Mouse (Mus musculus): Measurements from ENCODE around the gene Pcbp1. TPM values are rescaled to one million over a fixed set of nuclear protein-coding genes. Genes with fewer than 3 reads are reported as not detected.
A peak's percentile ranks its signal among the peaks of the same experiment; 100 is the strongest.

Gene Pcbp1
- total RNA-seq, 2 experiments from 2014 or later: 179 to 192 TPM

DNA sequence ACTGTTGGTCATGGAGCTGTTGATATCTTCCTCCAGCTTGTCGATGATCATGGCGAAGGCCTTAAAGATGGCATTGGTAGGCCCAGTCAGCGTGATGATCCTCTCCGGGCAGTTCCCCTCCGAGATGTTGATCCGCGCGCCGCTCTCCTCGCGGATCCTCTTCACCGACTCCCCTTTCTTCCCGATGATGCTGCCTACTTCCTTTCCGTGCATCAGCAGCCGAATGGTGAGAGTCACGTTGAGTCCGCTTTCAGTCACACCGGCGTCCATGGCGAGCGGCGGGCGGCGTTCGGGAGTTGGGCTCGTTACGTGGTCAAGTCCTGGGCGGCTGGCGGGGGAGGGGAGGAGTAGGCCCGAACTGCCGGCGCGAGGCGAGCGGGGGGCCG lies 482 bp downstream of the Pcbp1 start:
- intact Hi-C loops (cut with DNase I): loop anchor here (1.0 to 5.0 kb wide), 4 partner anchors 38 to 142 kb away; partner anchors contain the start of gene Mxd1
- DNase-seq (ENCODE audit: low spot score in 2 of 2): peak; percentile 86 to 88

DNA sequence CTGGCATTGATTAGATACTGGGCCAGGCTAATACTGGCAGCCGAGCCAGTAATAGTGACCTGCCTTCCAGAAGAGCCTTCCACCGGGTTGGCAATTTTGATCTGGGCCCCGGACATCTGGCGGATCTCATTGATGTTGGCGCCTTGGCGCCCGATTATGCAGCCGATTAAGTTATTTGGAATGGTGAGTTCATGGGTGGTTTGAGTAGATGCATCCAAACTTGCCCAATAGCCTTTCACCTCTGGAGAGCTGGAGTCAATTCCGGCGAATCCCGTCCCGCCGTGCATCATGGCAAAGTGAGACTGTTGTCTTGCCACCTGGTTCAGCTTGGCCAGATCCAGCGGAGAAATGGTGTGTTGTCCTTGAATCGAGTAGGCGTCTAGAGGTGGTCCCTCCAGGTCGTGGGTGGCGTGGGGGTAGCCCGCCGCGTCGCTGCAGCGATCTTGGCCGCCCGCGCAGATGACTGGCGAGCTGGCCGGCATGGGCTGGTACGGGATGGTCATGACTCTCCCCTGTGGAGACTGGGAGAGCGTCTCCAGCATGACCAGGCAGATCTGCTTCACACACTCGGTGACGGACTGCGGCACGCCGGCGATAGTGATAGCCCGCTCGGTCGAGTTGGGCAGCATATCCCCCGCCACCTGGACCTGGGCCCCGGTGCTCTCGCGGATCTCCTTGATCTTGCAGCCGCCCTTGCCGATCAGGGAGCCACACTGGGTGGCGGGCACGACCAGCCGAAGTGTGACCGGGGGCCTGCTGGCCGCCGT lies 1.1 kb downstream of the Pcbp1 start:
- DNase-seq (ENCODE audit: low spot score in 2 of 2): peak in 1 of 2 experiments; percentile 67
- intact Hi-C loops (cut with DNase I): loop anchor here (5.0 kb wide), 2 partner anchors 38 to 142 kb away; partner anchors contain the start of gene Mxd1

DNA sequence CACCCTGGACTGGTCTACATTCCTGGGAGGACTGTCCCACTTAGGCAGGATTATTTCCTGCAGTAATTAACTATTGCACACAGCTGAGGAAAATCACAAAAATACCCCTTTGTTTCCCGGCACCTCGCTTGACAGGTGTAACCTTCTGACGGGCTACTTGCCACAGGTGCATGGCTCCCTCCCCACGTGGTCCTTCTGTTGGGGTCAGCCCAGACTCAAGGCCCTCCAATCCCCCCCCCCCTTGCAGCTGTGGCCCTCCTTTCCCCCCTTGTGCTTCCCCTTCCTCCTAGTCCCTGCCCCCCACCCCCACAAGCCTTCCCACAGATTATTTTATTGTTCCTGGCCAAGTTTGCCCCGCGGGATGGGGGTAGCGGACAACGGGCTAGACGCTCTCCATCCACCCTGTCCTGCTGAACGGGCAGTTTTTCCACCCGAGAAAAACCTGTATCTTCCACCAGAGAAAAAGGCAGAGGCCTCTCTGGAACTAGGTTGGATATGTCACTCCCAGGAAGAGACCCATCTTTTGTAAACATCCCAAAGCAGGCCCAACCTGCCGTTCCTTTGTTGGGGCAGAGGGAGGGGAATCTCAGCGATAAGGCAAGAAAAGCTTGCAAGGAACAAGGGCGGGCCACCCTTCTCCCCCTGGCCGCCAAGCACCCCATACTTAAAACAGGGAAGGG lies 2.2 kb downstream of the Pcbp1 start:
- peak in 1 of 2 experiments; percentile 11 for DNase-seq (ENCODE audit: low spot score in 2 of 2)
- intact Hi-C loops (cut with DNase I): no loop called here

DNA sequence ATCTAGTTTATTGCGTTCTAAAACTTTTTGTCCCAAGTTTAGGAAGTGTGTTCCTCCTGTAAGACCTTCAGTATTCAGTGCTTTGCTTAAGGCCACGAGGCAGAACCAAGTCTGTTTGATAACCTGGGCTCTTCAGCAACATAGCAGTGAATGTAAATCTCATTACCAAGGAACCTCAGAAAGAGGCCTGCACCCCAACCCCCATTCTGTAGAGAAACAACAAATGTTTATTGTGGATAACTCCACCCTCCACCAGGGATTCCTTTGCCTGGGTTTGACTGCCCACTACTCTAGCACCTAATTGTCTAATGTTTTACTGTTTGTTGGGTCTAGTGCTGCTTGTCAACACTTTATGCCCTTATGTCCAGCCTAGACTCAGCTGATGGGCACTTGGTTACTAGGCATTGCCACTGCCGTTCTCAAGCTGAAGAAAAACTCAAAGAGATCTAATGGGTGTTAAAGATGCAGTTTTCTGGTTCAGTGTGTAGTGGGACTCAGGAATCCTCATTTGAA lies 2.8 kb downstream of the Pcbp1 start:
- intact Hi-C loops (cut with DNase I): no loop called here
- DNase-seq (ENCODE audit: low spot score in 2 of 2): no peak

DNA sequence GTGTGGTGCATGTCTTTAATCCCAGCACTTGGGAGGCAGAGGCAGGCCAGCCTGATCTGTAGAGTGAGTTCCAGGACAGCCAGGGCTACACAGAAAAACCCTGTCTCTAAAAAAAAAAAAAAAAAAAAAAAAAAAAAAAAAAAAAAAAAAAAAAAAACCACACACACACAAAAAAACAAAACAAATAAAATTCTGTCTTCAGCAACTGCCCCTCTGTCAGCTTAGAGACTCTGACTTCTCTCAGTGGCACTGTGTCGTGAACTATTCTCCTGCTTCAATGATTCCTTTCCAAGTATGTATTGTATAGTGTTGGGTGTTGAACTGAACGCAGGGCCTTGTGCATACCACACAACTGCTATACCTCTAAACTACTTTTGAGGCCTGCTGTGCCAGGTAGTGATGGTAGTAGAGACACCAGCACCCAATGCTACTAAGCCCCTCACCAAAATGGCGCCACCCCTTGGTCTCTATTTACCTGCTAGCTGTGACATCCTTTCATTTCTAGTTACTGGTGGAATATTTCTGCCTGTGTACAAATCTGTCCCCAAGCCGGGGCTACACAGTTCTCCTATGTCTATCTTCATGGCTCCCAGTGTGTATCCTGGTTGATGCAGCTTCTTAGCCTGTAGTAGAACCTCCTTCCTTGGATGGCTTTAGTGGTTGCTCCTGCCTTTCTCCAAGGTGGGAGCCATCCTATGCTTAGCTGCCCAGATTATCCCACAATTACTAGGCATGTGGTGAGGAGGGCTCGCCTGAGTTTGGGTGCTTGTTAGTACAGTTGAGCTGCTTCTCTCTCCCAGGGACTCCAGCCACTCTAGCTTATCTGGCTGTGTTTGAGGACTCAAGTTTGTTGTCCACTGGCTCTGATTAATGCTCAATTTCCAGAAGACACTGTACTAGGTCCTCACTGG lies 3.9 kb downstream of the Pcbp1 start:
- intact Hi-C loops (cut with DNase I): no loop called here

DNA sequence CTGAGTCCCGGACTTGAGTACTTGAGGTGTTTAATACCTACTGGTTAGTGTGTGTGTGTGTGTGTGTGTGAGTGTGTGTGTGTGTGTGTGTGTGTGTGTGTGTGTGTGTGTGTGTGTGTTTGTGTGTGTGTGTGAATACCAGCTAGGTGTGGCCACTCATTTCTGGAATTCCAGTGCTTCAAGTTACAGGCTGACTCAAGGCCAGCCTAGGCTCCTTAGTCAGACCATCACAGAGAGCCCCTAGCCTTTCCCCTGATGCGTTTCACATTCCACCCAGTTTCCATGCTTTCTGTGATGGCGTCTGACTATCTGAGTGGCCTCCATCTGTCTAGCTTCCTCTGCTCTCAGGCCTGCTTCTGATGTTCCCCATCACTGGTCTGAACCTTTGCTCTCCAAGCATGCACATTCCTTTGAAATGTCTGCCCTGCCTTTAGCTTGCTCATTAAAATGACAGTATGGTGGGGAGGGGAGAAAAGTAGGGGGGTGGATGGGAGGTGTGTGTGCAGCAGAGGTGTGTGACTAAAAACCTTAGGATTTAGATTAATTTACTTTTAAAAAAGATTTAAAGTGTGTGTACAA lies 6.3 kb downstream of the Pcbp1 start:
- intact Hi-C loops (cut with DNase I): no loop called here
- DNase-seq (ENCODE audit: low spot score in 2 of 2): no peak

More for the DNA sequence above, 3.9 kb downstream of the Pcbp1 start:
- no peak for DNase-seq (ENCODE audit: low spot score in 2 of 2)

DNA sequence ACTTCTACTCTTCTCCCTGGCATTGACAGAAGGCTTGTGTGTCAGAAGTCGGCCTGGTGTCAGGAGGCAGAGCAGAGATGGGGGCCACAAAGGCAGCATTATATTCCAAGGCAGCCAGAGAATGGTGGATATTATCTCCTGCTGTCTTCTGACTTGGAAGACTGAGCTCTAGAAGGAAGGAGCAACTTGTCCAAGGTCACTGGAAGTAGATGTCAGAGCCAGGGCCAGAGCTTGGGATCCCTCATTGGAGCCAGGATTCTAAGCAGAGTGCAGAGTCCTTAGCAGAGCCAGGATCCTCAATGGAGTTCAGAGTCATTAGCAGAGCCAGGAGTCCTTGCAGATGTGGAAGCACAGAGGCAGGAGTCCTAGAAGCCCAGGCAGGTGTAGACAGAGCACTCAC lies 10.1 kb downstream of the Pcbp1 start:
- intact Hi-C loops (cut with DNase I): no loop called here
- DNase-seq (ENCODE audit: low spot score in 2 of 2): no peak

DNA sequence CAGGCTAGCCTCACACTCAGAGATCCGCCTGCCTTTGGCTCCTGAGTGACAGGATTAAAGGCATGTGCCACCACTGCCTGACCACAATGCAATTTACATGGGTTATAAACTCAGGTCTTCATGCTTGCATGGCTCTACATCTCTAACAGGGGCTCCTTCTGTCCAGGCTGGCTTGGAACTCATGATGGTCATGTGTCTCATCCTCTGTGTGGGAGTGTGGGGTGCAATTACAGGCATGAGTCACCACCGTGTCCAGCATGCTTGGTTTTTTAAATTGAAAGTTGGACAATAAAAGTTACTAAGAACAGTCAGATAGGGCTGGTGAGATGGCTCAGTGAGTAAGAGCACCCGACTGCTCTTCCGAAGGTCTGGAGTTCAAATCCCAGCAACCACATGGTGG lies 12.8 kb downstream of the Pcbp1 start:
- DNase-seq (ENCODE audit: low spot score in 2 of 2): no peak
- intact Hi-C loops (cut with DNase I): no loop called here

DNA sequence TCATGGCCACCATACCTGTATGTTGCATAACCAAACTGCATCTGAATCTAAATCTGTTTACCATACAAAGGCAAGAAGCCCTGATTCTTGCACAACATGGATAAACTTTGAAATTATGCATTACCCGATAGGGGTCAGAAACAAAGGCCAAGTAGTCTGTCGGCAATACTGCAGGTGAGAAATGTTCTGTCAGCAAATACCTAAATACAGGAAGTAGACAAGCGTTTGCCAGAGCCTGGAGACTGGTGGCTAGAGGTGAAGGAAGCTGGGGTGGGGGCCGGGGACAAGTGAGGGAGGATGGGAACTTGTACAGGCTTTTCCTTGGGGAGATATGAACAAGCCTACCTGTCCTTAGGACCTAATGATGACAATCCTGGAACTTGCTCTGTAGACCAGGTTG lies 15.1 kb downstream of the Pcbp1 start:
- no peak for DNase-seq (ENCODE audit: low spot score in 2 of 2)
- intact Hi-C loops (cut with DNase I): no loop called here

DNA sequence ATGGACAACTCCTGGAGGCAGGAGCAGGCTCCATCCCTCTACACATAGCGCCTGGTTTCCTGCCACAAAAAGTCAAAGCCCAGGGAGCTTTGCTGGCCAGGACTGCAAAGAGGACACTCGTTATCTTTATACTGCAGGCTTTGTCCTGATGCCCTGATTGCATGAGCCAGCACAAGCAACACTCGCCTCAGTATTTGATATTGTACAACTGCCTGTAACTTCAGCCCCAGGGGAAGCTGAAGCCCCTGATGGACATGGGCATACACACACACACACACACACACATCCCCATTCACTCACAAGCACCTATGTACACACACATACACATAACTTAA lies 16.3 kb downstream of the Pcbp1 start:
- DNase-seq (ENCODE audit: low spot score in 2 of 2): no peak
- intact Hi-C loops (cut with DNase I): no loop called here

DNA sequence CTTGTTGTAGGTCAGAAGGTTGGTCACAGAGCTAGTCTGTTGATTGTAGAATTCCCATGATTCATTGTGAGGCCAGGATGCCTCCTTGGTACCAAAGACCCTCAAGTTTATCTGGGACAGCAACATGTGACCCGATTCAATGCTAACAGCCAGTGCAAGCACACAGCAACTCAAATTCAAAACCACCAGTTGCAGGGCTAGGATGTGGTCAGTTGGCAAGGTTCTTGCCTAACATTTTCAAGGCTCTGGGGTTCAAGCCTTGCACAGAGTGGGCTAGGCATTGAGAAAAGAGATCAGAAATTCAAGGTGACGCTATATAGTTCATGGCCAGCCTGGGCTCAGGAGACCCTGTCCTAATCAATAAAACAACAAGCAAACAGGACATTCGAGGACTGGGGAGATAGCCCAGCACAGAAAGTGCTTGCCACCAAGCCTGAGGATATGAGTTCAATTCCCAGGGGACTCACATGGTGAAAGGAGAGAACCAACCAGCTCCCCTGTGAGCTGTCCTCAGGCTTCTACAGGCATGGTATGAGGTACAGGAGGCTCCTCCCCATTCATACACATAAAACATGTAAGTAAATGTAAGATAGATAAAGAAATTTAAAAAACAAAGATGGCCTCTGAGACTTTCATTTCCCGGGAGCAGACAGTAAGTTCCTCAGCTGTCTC lies 16.8 kb downstream of the Pcbp1 start:
- no peak for DNase-seq (ENCODE audit: low spot score in 2 of 2)
- intact Hi-C loops (cut with DNase I): no loop called here

DNA sequence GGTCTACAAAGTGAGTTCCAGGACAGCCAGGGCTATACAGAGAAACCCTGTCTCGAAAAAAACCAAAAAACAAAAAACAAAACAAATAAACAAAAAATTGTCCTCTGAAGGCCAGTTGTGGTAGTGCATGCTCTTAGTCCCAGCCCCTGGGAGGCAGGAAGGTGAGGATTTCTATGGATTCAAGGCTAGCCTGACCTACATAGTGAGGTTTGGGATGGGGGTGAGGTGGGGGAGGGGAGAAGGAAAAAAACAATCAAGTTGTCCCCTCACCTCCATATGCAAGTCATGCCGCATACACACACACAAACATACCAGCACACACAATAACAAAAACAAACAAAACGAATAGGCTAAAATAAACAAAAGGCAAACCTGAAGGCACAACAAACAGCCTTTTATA lies 17.4 kb downstream of the Pcbp1 start:
- intact Hi-C loops (cut with DNase I): no loop called here

DNA sequence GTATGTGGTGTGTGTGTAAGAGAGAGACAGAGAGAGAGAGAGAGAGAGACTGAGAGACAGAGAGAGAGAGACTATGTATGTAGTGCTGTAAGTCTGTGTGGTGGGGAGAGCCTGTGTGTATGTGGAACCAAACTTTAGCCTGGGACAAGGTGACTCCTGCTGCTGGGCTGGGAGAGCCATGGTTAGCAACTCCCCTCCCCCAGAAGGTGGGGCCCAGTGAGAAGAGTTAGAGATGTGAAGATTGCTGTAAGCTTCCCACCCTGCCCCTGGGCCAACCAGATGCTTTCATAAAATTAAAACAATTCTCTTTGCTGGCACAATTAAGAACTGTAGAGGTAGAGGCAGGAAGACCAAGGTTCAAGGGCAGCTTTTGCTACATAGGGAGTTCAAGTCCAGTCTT lies 19.0 kb downstream of the Pcbp1 start:
- no peak for DNase-seq (ENCODE audit: low spot score in 2 of 2)
- intact Hi-C loops (cut with DNase I): no loop called here

More for the DNA sequence above, 17.4 kb downstream of the Pcbp1 start:
- DNase-seq (ENCODE audit: low spot score in 2 of 2): no peak

DNA sequence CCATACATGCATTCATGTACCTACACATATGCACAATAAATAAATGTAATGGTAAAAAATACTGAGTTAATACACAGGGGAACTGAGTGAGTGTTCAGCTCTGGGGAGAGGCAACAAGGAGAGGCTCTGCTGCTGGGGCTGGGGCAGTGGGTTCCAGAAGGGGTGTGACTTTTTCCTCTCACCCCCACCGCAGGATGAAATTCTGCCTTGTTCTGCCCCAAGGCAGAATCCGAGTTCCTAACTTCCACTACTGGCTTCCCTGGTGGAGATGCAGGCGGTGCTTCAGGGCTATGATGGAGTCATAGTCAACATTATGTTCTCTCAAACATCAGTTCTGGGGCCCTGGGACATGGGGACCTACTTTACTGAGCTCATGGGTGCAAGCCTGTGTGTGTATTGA lies 19.8 kb downstream of the Pcbp1 start:
- DNase-seq (ENCODE audit: low spot score in 2 of 2): no peak
- intact Hi-C loops (cut with DNase I): no loop called here

DNA sequence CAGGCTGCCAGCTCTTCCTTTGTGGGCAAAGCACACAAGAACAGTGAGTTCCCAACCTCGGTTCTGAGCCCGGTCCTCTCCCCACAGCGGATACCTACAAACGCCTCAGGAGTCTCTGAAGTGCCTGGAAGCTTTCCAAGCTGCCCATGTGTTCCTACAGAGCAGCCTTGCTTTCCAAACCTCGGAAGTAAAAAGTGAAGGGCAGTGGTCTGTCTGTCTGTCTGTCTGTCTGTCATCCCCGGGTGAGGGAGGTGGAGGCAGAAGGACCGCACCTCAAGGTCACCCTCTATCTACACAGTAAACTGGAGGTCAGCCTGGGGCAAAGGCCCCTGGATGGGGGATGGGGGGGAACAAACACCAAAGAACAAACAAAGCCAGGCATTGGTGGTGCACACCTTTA lies 20.4 kb downstream of the Pcbp1 start:
- DNase-seq (ENCODE audit: low spot score in 2 of 2): no peak
- intact Hi-C loops (cut with DNase I): no loop called here

DNA sequence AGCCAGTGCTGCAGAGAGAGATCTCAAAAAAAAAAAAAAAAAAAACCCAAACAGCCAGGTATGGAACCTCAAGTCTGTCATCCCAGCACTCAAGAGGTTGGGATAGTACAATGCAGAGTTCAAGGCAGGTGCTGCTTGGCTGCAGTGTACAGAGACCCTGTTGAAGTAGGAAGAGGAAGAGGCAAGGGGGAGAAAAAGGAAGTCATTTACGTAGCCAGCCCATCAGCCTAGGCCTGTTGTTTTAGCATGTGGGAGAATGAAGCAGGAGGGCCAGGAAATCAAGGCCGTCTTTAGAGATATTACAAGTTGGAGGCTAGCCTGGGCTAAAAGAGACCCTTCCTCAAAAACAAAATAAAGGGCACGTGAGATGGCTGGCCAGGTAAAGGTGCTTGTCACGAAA lies 22.6 kb downstream of the Pcbp1 start:
- intact Hi-C loops (cut with DNase I): no loop called here
- DNase-seq (ENCODE audit: low spot score in 2 of 2): no peak

DNA sequence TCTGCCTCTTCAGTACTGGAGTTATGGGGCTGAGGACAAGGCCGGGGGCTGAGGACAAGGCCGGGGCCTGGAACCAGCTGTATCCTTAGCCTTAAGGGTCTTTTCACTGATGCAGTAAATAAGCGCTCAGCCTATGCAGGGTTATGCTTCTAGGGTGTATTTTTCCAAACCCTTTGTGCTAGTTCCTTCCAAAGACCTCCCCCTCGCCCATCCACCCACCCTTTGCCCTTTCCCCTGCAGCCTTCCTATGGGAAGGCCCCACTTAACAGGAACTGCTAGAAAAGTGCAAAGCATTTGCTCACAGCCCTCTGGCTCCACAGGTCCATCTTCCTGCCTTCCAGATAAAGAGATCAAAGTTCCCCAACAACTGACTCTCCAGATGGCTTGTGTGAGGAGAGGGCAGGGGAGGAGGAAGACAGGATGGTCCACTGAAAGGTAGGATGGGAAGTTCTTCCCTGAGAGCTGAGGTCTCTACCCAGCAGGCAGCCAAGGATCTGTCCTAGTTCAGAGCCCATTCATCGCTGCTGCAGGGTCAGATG lies 26.5 kb downstream of the Pcbp1 start:
- intact Hi-C loops (cut with DNase I): no loop called here
- no peak for DNase-seq (ENCODE audit: low spot score in 2 of 2)

DNA sequence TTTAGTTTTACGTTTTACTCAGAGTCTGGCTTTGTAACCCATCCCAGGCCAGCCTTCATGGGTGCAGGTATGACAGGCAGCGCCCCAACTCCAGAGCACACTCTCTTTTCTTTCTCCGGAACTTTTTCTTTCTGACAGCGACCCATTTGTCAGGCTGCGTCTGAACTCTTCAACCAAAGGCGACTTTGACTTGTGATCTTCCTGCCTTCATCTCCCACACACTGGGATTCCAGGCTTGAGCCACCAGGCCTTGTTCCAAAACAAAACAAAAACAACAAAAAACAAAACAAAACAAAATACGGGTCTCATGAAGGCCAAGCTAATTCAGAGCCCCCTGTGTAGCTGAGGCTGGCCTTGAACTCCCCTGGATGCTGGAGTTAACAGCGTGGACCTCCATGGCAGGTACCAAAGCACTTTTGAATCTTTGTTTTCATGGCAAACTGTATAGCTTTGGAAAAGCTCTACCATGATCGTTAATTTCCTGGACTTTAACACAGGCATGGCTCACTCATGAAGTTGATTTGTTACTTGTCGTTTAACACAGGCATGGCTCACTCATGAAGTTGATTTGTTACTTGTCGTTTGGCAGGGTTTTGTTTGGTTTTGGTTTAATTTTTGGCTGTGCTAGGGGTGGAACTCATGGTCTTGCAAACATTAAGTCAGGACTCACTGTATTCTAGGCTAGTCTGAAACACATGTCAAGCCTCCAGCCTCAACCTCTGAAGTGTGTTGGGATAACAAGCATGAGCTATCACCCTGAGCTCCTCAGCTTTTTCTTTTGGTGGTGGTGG lies 28.0 kb downstream of the Pcbp1 start:
- DNase-seq (ENCODE audit: low spot score in 2 of 2): no peak
- intact Hi-C loops (cut with DNase I): no loop called here

Data from left cerebral cortex, postnatal 36 days (tissue).